Comparison of ENCODE assay signal across 16 mouse cellular contexts in the genomic region with DNA sequence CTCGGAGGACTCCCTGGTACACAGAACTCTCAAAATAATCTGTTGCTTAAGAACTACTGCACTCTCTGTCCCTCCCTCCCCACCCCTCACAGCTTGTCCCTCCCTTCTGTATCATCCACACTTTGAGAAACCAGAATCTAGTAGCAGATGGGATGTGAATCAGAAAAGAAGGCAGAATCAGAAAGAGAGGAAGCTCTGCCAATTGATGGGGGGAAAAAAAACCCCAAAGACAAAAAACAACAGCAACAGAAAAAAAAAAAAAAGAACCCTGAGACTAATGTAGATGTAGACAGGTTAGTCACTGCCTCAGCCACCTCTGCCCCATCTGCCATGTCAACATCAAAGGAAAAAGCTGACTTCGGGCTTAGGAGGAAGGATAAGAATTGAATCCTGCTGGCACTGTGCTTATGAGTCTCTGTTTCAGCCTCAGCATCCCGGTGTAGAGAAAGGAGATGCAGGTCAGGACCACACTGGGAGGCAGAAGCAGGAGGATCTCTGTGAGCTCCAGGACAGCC. TPM values are rescaled to one million over a fixed set of nuclear protein-coding genes. Genes with fewer than 3 reads are reported as not detected.
"Had no signal": no experiment of that assay in that cellular context is flagged by ENCODE, and none has a peak within 500 bp of the region (broad histone marks: within the 10 kb centered on the region; RNA-seq: fewer than 3 reads in every experiment).

No protein-coding gene starts in this region.

- H3K9me3 ChIP-seq: kidney, embryonic 15.5 days; limb, embryonic 15.5 days; liver, embryonic 12.5 days; midbrain, embryonic 10.5 days; neural tube, embryonic 13.5 days had no signal

- H3K4me2 ChIP-seq: kidney, embryonic 15.5 days; limb, embryonic 15.5 days; liver, embryonic 12.5 days; lung, embryonic 14.5 days; neural tube, embryonic 13.5 days had no signal

- ATAC-seq: intestine, embryonic 16.5 days; liver, embryonic 12.5 days; midbrain, embryonic 16.5 days had no signal

- H3K36me3 ChIP-seq: kidney, embryonic 15.5 days; limb, embryonic 15.5 days; liver, embryonic 12.5 days; midbrain, embryonic 10.5 days; neural tube, embryonic 13.5 days had no signal

- DNase-seq: kidney, adult 2 months; kidney, postnatal 14 days; lung, embryonic 14.5 days; lung, postnatal 10 days; lung, postnatal 4 days; retina, postnatal 1 day; right cerebral cortex, postnatal 14 days; thymus, postnatal 14 days had no signal

- H3K27me3 ChIP-seq: kidney, embryonic 15.5 days; limb, embryonic 15.5 days; liver, embryonic 12.5 days; neural tube, embryonic 13.5 days had no signal

- H3K4me3 ChIP-seq: kidney, embryonic 15.5 days; limb, embryonic 15.5 days; liver, embryonic 12.5 days; midbrain, embryonic 10.5 days; neural tube, embryonic 13.5 days had no signal

- H3K27ac ChIP-seq: kidney, embryonic 15.5 days; limb, embryonic 15.5 days; liver, embryonic 12.5 days; midbrain, embryonic 10.5 days; neural tube, embryonic 13.5 days had no signal

- H3K9ac ChIP-seq: kidney, embryonic 15.5 days; limb, embryonic 15.5 days; liver, embryonic 12.5 days; lung, embryonic 14.5 days; neural tube, embryonic 13.5 days had no signal

RNA-seq across cellular contexts. Expression of gene Rab42, which starts 36.3 kb away (rescaled TPM):
- total RNA-seq: megakaryocyte, adult 5-6 weeks had no signal
